In the genomic region with DNA sequence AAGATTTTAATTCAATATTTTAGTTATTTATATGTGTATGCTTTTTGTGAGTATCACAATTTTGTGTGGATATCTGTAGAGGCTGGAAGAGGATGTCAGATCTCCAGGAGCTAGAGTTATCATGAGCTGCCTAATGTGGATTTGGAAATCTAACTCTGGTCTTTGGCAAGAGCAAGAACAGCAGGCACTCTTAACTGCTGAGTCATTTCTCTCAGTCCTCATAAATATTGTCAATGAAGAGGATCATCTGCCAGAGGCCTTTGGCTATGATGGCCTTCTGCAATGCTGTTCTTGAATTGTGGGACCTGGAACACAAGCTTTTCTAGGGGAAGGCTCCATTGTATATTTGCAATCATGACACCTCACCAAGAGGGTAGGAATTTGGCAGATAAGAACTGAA, we compare ENCODE assay signal across 25 mouse cellular contexts.
DNase-seq lines count a peak whose midpoint lies in the region; ATAC-seq and TF ChIP-seq lines count a peak whose summit lies in the region.
"Had no signal": no experiment of that assay in that cellular context is flagged by ENCODE, and none has a peak within 500 bp of the region (broad histone marks: within the 10 kb centered on the region; RNA-seq: fewer than 3 reads in every experiment).

No protein-coding gene starts in this region.

- H3K9ac ChIP-seq in lung, embryonic 14.5 days: no peak overlapping the region
- no peak overlapping the region for H3K9ac ChIP-seq in MEL (ENCODE audit: control insufficient read depth, low read depth, low read length, poor library complexity, severe bottlenecking)
- H3K9ac ChIP-seq: heart, embryonic 13.5 days; hindbrain, embryonic 14.5 days; liver, embryonic 13.5 days; lung, embryonic 15.5 days had no signal

- H3K9me3 ChIP-seq in lung, embryonic 14.5 days (ENCODE audit: low read depth, low read length): no peaks in the 10 kb centered on the region
- no peaks in the 10 kb centered on the region for H3K9me3 ChIP-seq in MEL (replicated peaks; ENCODE audit: insufficient read depth, low read length)
- H3K9me3 ChIP-seq: heart, embryonic 13.5 days; liver, embryonic 13.5 days; lung, embryonic 15.5 days had no signal

- H3K4me2 ChIP-seq in lung, embryonic 14.5 days: no peak overlapping the region
- H3K4me2 ChIP-seq: heart, embryonic 13.5 days; hindbrain, embryonic 14.5 days; liver, embryonic 13.5 days; lung, embryonic 15.5 days; midbrain, embryonic 11.5 days had no signal

- H3K27me3 ChIP-seq in lung, embryonic 14.5 days (ENCODE audit: insufficient read depth, low read length): no peaks in the 10 kb centered on the region
- peaks cover 2 to 4% of the 10 kb centered on the region in 2 experiments; a peak in 3 of 4 replicates for H3K27me3 ChIP-seq in MEL (ENCODE audit: control insufficient read depth in 1 of 2, insufficient read depth in 2 of 2, low read length in 2 of 2)
- H3K27me3 ChIP-seq in thymus, adult 2 months (ENCODE audit: control insufficient read depth, insufficient read depth, low read length): no peaks in the 10 kb centered on the region
- H3K27me3 ChIP-seq: heart, embryonic 13.5 days; liver, embryonic 13.5 days; lung, embryonic 15.5 days had no signal

- no peak overlapping the region for H3K27ac ChIP-seq in lung, embryonic 14.5 days (ENCODE audit: low read depth)
- no peak overlapping the region for H3K27ac ChIP-seq in MEL (ENCODE audit: control insufficient read depth, low read depth, low read length)
- no peak overlapping the region for H3K27ac ChIP-seq in thymus, adult 2 months (ENCODE audit: control insufficient read depth, insufficient read depth, low read length)
- H3K27ac ChIP-seq: heart, embryonic 13.5 days; hindbrain, embryonic 14.5 days; liver, embryonic 13.5 days; lung, embryonic 15.5 days had no signal

- no peak for TF ChIP-seq CTCF in lung, embryonic 14.5 days (IDR thresholded peaks at IDR 0.05; ENCODE audit: low read depth)
- TF ChIP-seq CTCF in MEL (IDR thresholded peaks at IDR 0.05 in 2 of 3, conservative IDR thresholded peaks at IDR 0.05 in 1 of 3; ENCODE audit: control insufficient read depth in 1 of 3, insufficient read depth in 1 of 3, low read depth in 2 of 3, low read length in 3 of 3, poor library complexity in 1 of 3, severe bottlenecking in 1 of 3): no peak
- no peak for TF ChIP-seq CTCF in thymus, adult 2 months (IDR thresholded peaks at IDR 0.05; ENCODE audit: borderline replicate concordance, control insufficient read depth, extremely low read depth, insufficient read depth, low read length, poor library complexity)

- TF ChIP-seq EP300 in MEL (IDR thresholded peaks at IDR 0.05; ENCODE audit: low read depth in 1 of 2, low read length in 2 of 2): no peak

- H3K36me3 ChIP-seq in lung, embryonic 14.5 days (ENCODE audit: insufficient read depth): no peaks in the 10 kb centered on the region
- no peaks in the 10 kb centered on the region for H3K36me3 ChIP-seq in MEL (ENCODE audit: control insufficient read depth in 1 of 2, insufficient read depth in 2 of 2, low read length in 2 of 2)
- H3K36me3 ChIP-seq in thymus, adult 2 months (ENCODE audit: control insufficient read depth, insufficient read depth, low read length): no peaks in the 10 kb centered on the region
- H3K36me3 ChIP-seq: heart, embryonic 13.5 days; liver, embryonic 13.5 days; lung, embryonic 15.5 days had no signal

- DNase-seq in adrenal gland, adult 2 months: peak; percentile 36
- no peak for DNase-seq in adrenal gland, postnatal 25 days
- DNase-seq in lung, embryonic 14.5 days: peak; percentile 24
- no peak for DNase-seq in lung, postnatal 14 days
- DNase-seq in MEL (ENCODE audit: low read depth, low spot score): peak; percentile 35
- peak; percentile 64 for DNase-seq in gonadal fat pad, adult 2 months (ENCODE audit: low read depth)
- no peak for DNase-seq in thymus, adult 2 months
- DNase-seq: adrenal gland, postnatal 14 days; gastrocnemius, postnatal 25 days; heart, adult 18-20 months; heart, postnatal 10 days; kidney, adult 9 months; kidney, postnatal 10 days; layer of hippocampus, postnatal 36 days; left cerebral cortex, postnatal 4 days; liver, embryonic 13.5 days; thymus, postnatal 4 days had no signal

- H3K79me2 ChIP-seq in MEL (ENCODE audit: control insufficient read depth, insufficient read depth, low read length, poor library complexity): no peaks in the 10 kb centered on the region

- no peaks in the 10 kb centered on the region for H3K4me1 ChIP-seq in lung, embryonic 14.5 days (ENCODE audit: insufficient read depth)
- peaks cover 0 to 2% of the 10 kb centered on the region in 2 experiments; a peak in 1 of 4 replicates for H3K4me1 ChIP-seq in MEL (ENCODE audit: control insufficient read depth in 1 of 2, insufficient read depth in 2 of 2, low read length in 2 of 2)
- no peaks in the 10 kb centered on the region for H3K4me1 ChIP-seq in thymus, adult 2 months (replicated peaks; ENCODE audit: control insufficient read depth, insufficient read depth, low read length)
- H3K4me1 ChIP-seq: heart, embryonic 13.5 days; liver, embryonic 13.5 days; lung, embryonic 15.5 days had no signal

- no peak for TF ChIP-seq RAD21 in MEL (IDR thresholded peaks at IDR 0.05; ENCODE audit: low read depth, low read length)

- no peak for TF ChIP-seq POLR2A in MEL (IDR thresholded peaks at IDR 0.05; ENCODE audit: control insufficient read depth in 1 of 2, insufficient read depth in 1 of 2, low read depth in 1 of 2, low read length in 2 of 2, poor library complexity in 1 of 2)
- no peak for TF ChIP-seq POLR2A in thymus, adult 2 months (IDR thresholded peaks at IDR 0.05; ENCODE audit: control insufficient read depth, extremely low read depth, insufficient read depth, low read length, poor library complexity)

- no peak overlapping the region for H3K4me3 ChIP-seq in lung, embryonic 14.5 days (ENCODE audit: low read depth, low read length)
- no peak overlapping the region for H3K4me3 ChIP-seq in MEL (ENCODE audit: control insufficient read depth in 1 of 2, insufficient read depth in 1 of 2, low read depth in 2 of 2, low read length in 2 of 2)
- H3K4me3 ChIP-seq in thymus, adult 2 months (ENCODE audit: control insufficient read depth, insufficient read depth, low read length): no peak overlapping the region
- H3K4me3 ChIP-seq: erythroblast, embryonic 14.5 days; heart, embryonic 13.5 days; liver, embryonic 13.5 days; lung, embryonic 15.5 days had no signal

- no peak for ATAC-seq in lung, embryonic 14.5 days (ENCODE audit: insufficient read depth)
- ATAC-seq: forebrain, embryonic 14.5 days; intestine, postnatal 0 days; midbrain, embryonic 16.5 days had no signal

TF ChIP-seq in MEL, 35 proteins besides CTCF, POLR2A, EP300 and RAD21:
- TF ChIP-seq GATA1 (IDR thresholded peaks at IDR 0.05; ENCODE audit: low read depth, low read length): no peak
- TF ChIP-seq MYB (IDR thresholded peaks at IDR 0.05; ENCODE audit: low read depth, low read length): no peak
- no peak for TF ChIP-seq HCFC1 (IDR thresholded peaks at IDR 0.05; ENCODE audit: low read depth, low read length)
- no peak for TF ChIP-seq GABPA (IDR thresholded peaks at IDR 0.05; ENCODE audit: low read depth, low read length)
- no peak for TF ChIP-seq JUND (IDR thresholded peaks at IDR 0.05; ENCODE audit: low read depth, low read length)
- no peak for TF ChIP-seq ZKSCAN1 (IDR thresholded peaks at IDR 0.05; ENCODE audit: low read depth, low read length)
- TF ChIP-seq USF2 (IDR thresholded peaks at IDR 0.05; ENCODE audit: borderline replicate concordance in 1 of 2, insufficient read depth in 1 of 2, low read depth in 1 of 2, low read length in 2 of 2): no peak
- TF ChIP-seq USF1 (IDR thresholded peaks at IDR 0.05; ENCODE audit: low read depth, low read length): no peak
- no peak for TF ChIP-seq SIN3A (IDR thresholded peaks at IDR 0.05; ENCODE audit: low read length)
- TF ChIP-seq ETS1 (IDR thresholded peaks at IDR 0.05; ENCODE audit: low read depth, low read length): no peak
- no peak for TF ChIP-seq POLR2AphosphoS5 (IDR thresholded peaks at IDR 0.05; ENCODE audit: borderline replicate concordance, low read depth, low read length)
- TF ChIP-seq ZMIZ1 (IDR thresholded peaks at IDR 0.05; ENCODE audit: low read depth, low read length): no peak
- no peak for TF ChIP-seq UBTF (IDR thresholded peaks at IDR 0.05; ENCODE audit: borderline replicate concordance, insufficient read depth, low read depth, low read length)
- no peak for TF ChIP-seq TAL1 (IDR thresholded peaks at IDR 0.05; ENCODE audit: low read length)
- TF ChIP-seq MXI1 (IDR thresholded peaks at IDR 0.05; ENCODE audit: low read depth, low read length): no peak

Comparison
In these comparisons a context has a peak if more than half of its experiments do, and no peak if none do; other contexts are left out.
1. DNase-seq: peak in adrenal gland, adult 2 months (single experiment), lung, embryonic 14.5 days (single experiment), MEL (single experiment) and gonadal fat pad, adult 2 months (single experiment); none in adrenal gland, postnatal 25 days (single experiment), lung, postnatal 14 days (single experiment) and thymus, adult 2 months (single experiment).